Mouse (Mus musculus) left cerebral cortex, postnatal 10 days (tissue): ENCODE results near the gene Zfp664. TPM values are rescaled to one million over a fixed set of nuclear protein-coding genes. Genes with fewer than 3 reads are reported as not detected.

Experiments used
- total RNA-seq, 2 experiments: library from RNA; stranded (reverse); gene quantifications; 2 replicates each; pipeline ENCODE4 v1.2.3; 2021

Gene Zfp664
- total RNA-seq, 2 experiments from 2014 or later: 46.4 to 49.7 TPM

Other genes with a start within 250 kb of the Zfp664 start
- 10 to 100 TPM; 44.5 to 45.2 TPM for gene Atp6v0a2, start 234.1 kb upstream of the Zfp664 start, total RNA-seq
- gene Dnah10, start 137.6 kb upstream of the Zfp664 start, total RNA-seq: under 1 TPM; 0.75 to 0.90 TPM
- 10 to 100 TPM; 38.7 to 43.3 TPM for gene Ccdc92, start 267 bp upstream of the Zfp664 start, total RNA-seq
- gene Rflna, start 140.5 kb downstream of the Zfp664 start, total RNA-seq: 1 to 10 TPM; 1.4 to 1.5 TPM